Mouse (Mus musculus) liver, embryonic 15.5 days (tissue): ENCODE measurements around the gene Htt. TPM values are rescaled to one million over a fixed set of nuclear protein-coding genes. Genes with fewer than 3 reads are reported as not detected.
"Not testable (repeated sequence)": the region's sequence is repeated elsewhere in the genome, so short reads cannot be mapped to it uniquely, and the experiment has no call there.

Experiments
- ATAC-seq: fragments of 200-750 bp; cut with Nextera tagmentation; 2 replicates; pipeline ENCODE4 v1.8.0; 2017; ENCODE audit warnings: moderate number of reproducible peaks, mild to moderate bottlenecking, moderate library complexity; ENCODE audit not compliant: insufficient read depth
- H3K27ac ChIP-seq: fragments of 300-500 bp; sonication (generic); replicated peaks from 2 replicates; pipeline ENCODE4 v1.5.1; 2015; ENCODE audit warnings: mild to moderate bottlenecking, inconsistent platforms
- H3K27me3 ChIP-seq: fragments of 300-500 bp; sonication (generic); 2 replicates; pipeline ENCODE4 v1.6.1; 2015; ENCODE audit warnings: mild to moderate bottlenecking, inconsistent platforms
- H3K36me3 ChIP-seq: fragments of 300-500 bp; sonication (generic); replicated peaks from 2 replicates; pipeline ENCODE4 v1.6.1; 2015; ENCODE audit warnings: moderate library complexity, mild to moderate bottlenecking, inconsistent platforms
- H3K4me1 ChIP-seq: fragments of 300-500 bp; sonication (generic); replicated peaks from 2 replicates; pipeline ENCODE4 v1.6.1; 2015; ENCODE audit warnings: inconsistent platforms
- H3K4me2 ChIP-seq: fragments of 300-500 bp; sonication (generic); 2 replicates; pipeline ENCODE4 v1.6.1; 2015; ENCODE audit warnings: moderate library complexity, mild to moderate bottlenecking, inconsistent platforms
- H3K4me3 ChIP-seq: fragments of 300-500 bp; sonication (generic); replicated peaks from 2 replicates; pipeline ENCODE4 v1.5.1; 2015; ENCODE audit warnings: mild to moderate bottlenecking, inconsistent platforms
- H3K9ac ChIP-seq: fragments of 300-500 bp; sonication (generic); 2 replicates; pipeline ENCODE4 v1.6.1; 2015; ENCODE audit warnings: moderate library complexity, mild to moderate bottlenecking, inconsistent platforms
- H3K9me3 ChIP-seq: fragments of 300-500 bp; sonication (generic); replicated peaks from 2 replicates; pipeline ENCODE4 v1.6.1; 2016; ENCODE audit warnings: inconsistent platforms
- WGBS: fragments of 180-500 bp; shearing (Covaris S2); methylation state at CpG from one replicate; pipeline ENCODE4 v1.1.7; 2015; ENCODE audit warnings: mixed read lengths; ENCODE audit not compliant: insufficient replicate concordance; 5-methylcytosine and 5-hydroxymethylcytosine counted together
- polyA plus RNA-seq: library from polyadenylated mRNA; unstranded; fragments of >200 nt; fragmentation: Nextera tagmentation; extraction: Ambion mirVana; gene quantifications from 2 replicates; pipeline ENCODE4 v1.2.1, GENCODE M21; 2015

The Htt gene
- polyA plus RNA-seq, 1 experiment from 2014 or later, result 4.8 TPM

DNA sequence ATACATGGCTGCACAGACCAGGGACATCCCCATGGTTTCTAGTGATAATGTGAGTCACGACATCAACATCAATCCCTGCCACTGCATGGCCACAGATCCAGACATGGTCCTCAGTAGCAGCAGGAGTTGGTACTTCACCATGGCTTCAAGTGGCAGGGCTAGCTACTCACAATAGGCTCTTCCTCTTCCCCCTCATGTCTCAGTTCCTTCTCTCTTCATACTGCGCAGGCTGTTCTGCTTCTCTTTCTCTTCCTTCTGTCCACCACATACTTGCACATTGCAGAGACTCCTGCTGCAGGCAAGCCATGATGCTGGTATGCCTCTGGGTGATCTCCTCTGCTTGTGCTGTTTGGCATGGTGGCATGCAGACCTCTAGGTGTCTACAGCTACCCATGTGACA lies 11.9 kb downstream of the Htt start:
- peaks cover 7% of the 10 kb centered on the region for H3K4me1 ChIP-seq
- no peaks in the 10 kb centered on the region for H3K36me3 ChIP-seq
- no peaks in the 10 kb centered on the region for H3K27me3 ChIP-seq
- no peak overlapping the region for H3K4me2 ChIP-seq
- no peak overlapping the region for H3K4me3 ChIP-seq
- no peak overlapping the region for H3K27ac ChIP-seq
- no peak overlapping the region for H3K9ac ChIP-seq
- no peaks in the 10 kb centered on the region for H3K9me3 ChIP-seq
- ATAC-seq, result no peak
- 62% methylated on average over 2 of the region's 2 CpGs for WGBS

DNA sequence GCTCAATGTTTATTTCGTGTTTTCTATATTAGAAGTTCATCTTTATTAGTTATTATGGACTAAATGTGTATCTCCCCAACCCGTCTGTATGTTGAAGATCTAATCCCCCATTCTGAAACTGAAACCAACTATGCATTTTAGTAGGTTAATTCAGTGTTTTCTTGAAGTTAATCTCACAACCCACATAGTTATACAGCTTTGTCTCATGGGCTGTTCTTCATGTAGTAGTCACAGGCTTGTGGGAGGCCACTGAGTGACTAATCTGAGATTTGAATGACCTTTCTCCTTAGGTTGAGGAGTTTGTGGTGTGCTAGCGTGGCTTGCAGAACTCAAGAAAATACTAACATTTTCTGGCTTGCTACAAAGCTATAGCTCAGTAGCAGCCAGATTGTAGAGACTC lies 23.5 kb downstream of the Htt start:
- H3K36me3 ChIP-seq, result peaks cover 30% of the 10 kb centered on the region
- H3K27me3 ChIP-seq, result no peaks in the 10 kb centered on the region
- no peak overlapping the region for H3K4me3 ChIP-seq
- no peak for ATAC-seq
- 62% methylated on average over 3 of the region's 3 CpGs for WGBS
- no peaks in the 10 kb centered on the region for H3K9me3 ChIP-seq
- no peak overlapping the region for H3K4me2 ChIP-seq
- H3K9ac ChIP-seq, result no peak overlapping the region
- H3K27ac ChIP-seq, result no peak overlapping the region
- H3K4me1 ChIP-seq, result no peaks in the 10 kb centered on the region; the same call in 1 of the 2 replicates

DNA sequence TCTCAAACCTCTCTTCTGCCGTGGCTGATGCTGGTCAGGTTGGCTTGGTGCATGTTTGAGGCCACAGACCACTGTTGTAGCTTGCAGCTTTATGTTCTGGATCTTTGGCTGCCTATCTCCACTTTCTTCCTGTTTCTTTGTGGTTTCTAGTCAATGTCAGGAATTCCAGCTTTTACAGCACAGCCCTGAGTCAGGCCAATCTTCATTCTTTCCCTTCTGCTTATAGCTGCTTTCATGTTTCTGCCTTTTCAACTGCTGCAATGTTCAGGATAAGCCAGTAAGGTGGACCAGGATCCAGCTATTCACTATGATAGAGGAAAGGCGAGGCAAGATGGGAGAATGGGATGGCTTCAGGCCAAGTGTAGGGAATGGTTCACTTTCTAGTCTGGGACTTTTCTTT lies 29.6 kb downstream of the Htt start:
- ATAC-seq, result no peak
- H3K4me2 ChIP-seq, result no peak overlapping the region
- no peak overlapping the region for H3K9ac ChIP-seq
- no peak overlapping the region for H3K27ac ChIP-seq
- no peaks in the 10 kb centered on the region; the same call in 1 of the 2 replicates for H3K4me1 ChIP-seq
- H3K27me3 ChIP-seq, result no peaks in the 10 kb centered on the region
- WGBS, result 56% methylated on average over 2 of the region's 2 CpGs
- H3K9me3 ChIP-seq, result no peaks in the 10 kb centered on the region
- H3K36me3 ChIP-seq, result peaks cover 50% of the 10 kb centered on the region
- no peak overlapping the region for H3K4me3 ChIP-seq

DNA sequence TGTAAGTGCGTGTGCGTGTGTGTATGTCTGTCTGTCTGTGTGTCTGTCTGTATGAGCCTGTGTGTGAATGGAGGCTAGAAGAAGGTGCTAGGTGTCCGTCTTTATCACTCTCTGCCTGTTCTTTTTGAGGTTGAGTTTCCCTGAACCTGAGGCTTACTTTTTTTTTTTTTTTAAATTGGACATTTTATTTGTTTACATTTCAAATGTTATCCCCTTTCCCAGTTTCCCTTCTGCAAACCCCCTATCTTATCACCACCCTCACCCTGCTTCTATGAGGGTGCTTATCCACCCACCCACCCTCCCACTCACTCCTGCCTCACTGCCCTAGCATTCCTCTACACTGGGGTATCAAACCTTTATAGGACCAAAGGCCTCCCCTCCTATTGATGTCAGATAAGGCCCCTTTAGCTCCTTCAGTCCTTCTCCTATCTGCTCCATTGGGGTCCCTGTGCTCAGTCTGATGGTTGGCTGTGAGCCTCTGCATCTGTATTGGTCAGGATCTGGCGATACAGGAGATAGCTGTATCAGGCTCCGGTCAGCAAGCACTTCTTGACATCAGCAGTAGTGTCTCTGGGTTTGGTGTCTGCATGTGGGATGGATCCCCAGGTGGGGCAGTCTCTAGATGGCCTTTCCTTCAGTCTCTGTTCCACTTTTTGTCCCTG lies 38.9 kb downstream of the Htt start:
- Histone ChIP-seq H3K27ac (peak overlapping the region; percentile 67), H3K4me2 (no peak overlapping the region; the same call in 1 of the 2 replicates), H3K9me3 (no peaks in the 10 kb centered on the region), H3K36me3 (peaks cover 72% of the 10 kb centered on the region), H3K4me1 (peaks cover 12% of the 10 kb centered on the region), H3K27me3 (no peaks in the 10 kb centered on the region), H3K9ac (no peak overlapping the region), H3K4me3 (no peak overlapping the region)
- 39% methylated on average over 5 of the region's 5 CpGs for WGBS
- peak; percentile 92 for ATAC-seq

DNA sequence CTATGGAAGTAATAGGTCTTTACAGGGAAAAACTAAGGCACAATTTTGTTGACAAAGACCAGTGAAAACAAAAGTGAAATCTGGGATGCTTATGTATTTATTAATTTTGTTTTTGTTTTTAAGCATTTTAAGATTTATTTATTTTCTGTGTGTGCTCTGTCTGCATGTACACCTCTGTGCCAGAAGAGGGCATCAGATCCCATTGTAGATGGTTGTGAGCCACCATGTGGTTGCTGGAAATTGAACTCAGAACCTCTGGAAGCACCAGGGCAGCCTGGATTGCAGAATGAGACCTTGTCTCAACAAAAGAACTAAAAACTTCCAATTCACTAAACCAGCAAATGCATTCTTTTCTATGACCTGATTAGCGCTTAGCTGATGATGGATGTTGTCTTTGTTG lies 44.5 kb downstream of the Htt start:
- 88% methylated on average over 1 of the region's 1 CpGs for WGBS
- Histone ChIP-seq H3K27ac (no peak overlapping the region), H3K4me3 (no peak overlapping the region), H3K4me1 (peaks cover 1% of the 10 kb centered on the region; the same call in 1 of the 2 replicates), H3K9ac (no peak overlapping the region), H3K9me3 (no peaks in the 10 kb centered on the region), H3K27me3 (no peaks in the 10 kb centered on the region), H3K36me3 (peaks cover 60% of the 10 kb centered on the region), H3K4me2 (no peak overlapping the region)
- no peak for ATAC-seq

DNA sequence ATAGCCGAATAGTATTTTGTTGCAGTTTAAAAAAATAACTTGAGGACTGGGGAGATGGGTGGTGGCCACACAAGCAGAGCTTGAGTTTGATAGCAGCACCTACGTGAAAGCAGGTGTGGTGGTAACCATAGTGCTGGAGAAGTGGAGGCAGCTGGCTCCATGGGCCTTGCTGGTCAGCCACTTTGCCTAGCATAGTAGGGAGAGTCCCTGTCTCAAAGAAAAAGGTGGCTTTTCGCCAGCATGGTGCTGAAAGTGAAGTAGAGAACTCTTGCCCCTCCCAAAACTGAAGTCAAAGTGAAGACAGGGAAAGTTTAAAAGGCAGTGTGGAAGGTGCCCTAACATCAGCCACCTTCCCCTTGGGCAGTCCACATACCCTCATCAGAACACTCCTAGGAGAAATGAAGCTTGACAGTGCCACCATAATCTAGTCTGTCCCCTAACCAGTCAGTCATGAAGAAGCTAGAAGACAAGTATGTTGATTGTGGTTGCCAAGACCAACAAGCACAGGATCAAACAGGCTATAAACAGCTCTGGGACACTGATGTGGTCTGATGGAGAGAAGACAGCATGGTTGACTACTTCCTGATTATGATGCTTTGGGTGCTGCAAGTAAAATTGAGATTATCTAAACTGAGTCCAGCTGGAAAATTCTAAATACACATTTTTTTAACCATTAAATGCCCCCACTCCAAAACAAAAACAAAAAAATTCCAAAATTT lies 61.0 kb downstream of the Htt start:
- H3K27ac ChIP-seq, result no peak overlapping the region
- no peak overlapping the region for H3K9ac ChIP-seq
- H3K4me3 ChIP-seq, result no peak overlapping the region
- no peak overlapping the region for H3K4me2 ChIP-seq
- H3K27me3 ChIP-seq, result no peaks in the 10 kb centered on the region
- peaks cover 64% of the 10 kb centered on the region for H3K36me3 ChIP-seq
- WGBS, result 84% methylated on average over 3 of the region's 3 CpGs
- ATAC-seq, result no peak
- H3K9me3 ChIP-seq, result no peaks in the 10 kb centered on the region
- no peaks in the 10 kb centered on the region for H3K4me1 ChIP-seq

DNA sequence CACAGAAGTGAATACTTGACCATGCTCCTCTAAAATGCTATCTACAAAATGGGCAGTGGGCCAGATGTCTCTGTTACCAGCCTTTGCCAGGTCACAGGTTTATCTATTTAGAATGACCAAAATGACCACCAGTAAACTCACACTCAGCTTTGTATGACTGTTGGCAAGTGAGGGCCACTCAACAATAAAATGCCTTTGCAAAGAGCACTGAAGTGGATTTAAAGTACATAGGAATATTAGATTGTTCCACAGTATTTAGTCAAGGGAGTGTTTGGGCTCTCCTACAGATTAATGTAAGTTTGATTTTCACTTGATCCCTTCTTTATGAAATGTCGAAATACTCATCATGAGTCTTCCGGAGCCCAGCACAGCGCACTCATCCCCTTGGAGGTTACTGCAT lies 92.5 kb downstream of the Htt start:
- Histone ChIP-seq H3K27me3 (no peaks in the 10 kb centered on the region), H3K9me3 (no peaks in the 10 kb centered on the region), H3K4me2 (no peak overlapping the region), H3K9ac (no peak overlapping the region), H3K4me3 (no peak overlapping the region), H3K4me1 (no peaks in the 10 kb centered on the region), H3K36me3 (peaks cover 52% of the 10 kb centered on the region), H3K27ac (no peak overlapping the region)
- 88% methylated on average over 3 of the region's 3 CpGs for WGBS
- ATAC-seq, result no peak

DNA sequence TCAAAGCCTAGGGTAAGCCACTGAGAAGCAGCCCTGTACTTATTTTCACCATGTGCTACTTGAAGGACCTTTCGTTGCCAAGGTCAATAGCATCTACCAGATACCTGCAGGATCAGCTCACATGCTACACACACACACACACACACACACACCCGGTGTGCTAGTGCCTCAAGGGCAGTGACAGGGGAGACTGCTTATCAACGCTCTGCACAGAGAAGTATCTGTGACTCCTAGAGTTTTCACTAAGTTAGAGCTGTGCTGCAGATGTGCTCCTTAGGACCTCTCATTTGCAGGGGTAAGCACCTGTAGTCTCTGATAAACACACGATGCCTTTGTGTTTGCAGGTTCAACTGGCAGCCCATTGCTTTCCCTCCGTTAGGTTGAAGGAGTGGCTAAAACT lies 103.8 kb downstream of the Htt start:
- Histone ChIP-seq H3K9ac (no peak overlapping the region), H3K9me3 (no peaks in the 10 kb centered on the region), H3K27me3 (no peaks in the 10 kb centered on the region), H3K27ac (peak overlapping the region; percentile 33; the same call in 1 of the 2 replicates), H3K4me2 (no peak overlapping the region), H3K4me3 (no peak overlapping the region), H3K4me1 (peaks cover 15% of the 10 kb centered on the region), H3K36me3 (peaks cover 70% of the 10 kb centered on the region)
- 31% methylated on average over 5 of the region's 5 CpGs for whole genome bisulfite sequencing
- peak; percentile 91 for ATAC-seq

DNA sequence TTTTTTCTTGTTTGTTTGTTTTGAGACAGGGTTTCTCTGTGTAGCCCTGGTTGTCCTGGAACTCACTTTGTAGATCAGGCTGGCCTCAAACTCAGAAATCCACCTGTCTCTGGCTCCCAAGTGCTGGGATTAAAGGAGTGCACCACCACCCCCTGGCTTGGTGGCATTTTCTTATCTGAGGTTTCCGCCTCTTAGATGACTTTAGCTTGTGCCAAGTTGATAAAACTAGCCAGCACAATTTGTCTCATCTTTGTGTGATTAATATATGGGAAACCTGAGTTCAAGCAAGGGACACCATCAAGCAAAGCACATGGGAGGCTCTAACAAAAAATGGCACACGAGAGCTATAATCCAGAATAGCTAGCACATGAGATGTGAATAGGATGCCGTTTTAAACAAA lies 118.8 kb downstream of the Htt start:
- not testable (repeated sequence) for H3K27me3 ChIP-seq, H3K9ac ChIP-seq, H3K4me3 ChIP-seq, H3K9me3 ChIP-seq
- peak; percentile 44 for ATAC-seq
- Histone ChIP-seq H3K36me3 (peaks cover 79% of the 10 kb centered on the region), H3K4me2 (peak overlapping the region; percentile 31; the same call in 1 of the 2 replicates), H3K27ac (peak overlapping the region; percentile 87), H3K4me1 (peaks cover 36% of the 10 kb centered on the region)
- WGBS, result 41% methylated on average over 3 of the region's 3 CpGs

DNA sequence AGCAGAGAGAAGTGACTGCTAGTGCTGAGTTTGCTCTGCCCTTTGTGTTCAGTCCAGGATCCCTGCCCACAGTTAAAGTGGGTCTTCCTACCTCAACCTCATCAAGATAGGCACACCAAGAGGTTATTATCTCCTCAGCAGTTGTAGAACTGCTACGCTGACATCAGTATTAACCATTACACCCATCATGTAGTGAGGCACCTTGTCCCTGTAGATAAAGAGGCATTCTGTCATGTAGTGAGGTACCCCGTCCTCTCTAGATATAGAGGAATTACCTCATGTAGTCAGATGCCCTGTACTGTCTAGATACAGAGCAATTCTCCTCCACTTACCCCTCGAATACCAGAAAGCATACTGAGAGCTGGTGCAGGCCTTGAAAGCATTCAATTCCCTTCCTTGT lies 119.5 kb downstream of the Htt start:
- Histone ChIP-seq H3K4me3 (no peak overlapping the region), H3K9ac (peak overlapping the region; percentile 16; the same call in 1 of the 2 replicates), H3K9me3 (no peaks in the 10 kb centered on the region), H3K27me3 (no peaks in the 10 kb centered on the region), H3K4me2 (peak overlapping the region; percentile 31), H3K36me3 (peaks cover 74% of the 10 kb centered on the region), H3K27ac (peak overlapping the region; percentile 87), H3K4me1 (peaks cover 36% of the 10 kb centered on the region)
- peak; percentile 99 for ATAC-seq
- WGBS, result 13% methylated on average over 3 of the region's 3 CpGs

DNA sequence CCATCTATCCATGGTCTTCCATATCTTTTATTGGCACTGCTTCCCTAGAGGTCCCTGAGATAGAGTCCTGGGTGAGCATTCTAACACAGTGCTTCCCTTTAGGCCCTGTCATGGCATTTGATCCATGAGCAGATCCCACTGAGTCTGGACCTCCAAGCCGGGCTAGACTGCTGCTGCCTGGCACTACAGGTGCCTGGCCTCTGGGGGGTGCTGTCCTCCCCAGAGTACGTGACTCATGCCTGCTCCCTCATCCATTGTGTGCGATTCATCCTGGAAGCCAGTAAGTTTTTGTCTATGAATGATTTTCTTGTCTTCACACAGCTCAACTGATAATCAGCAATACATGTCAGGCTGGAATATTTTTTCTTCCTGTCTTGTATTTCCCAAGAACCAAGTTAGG lies 123.7 kb downstream of the Htt start:
- no peaks in the 10 kb centered on the region for H3K9me3 ChIP-seq
- no peak overlapping the region for H3K4me3 ChIP-seq
- no peak overlapping the region for H3K4me2 ChIP-seq
- WGBS, result 79% methylated on average over 3 of the region's 3 CpGs
- H3K9ac ChIP-seq, result no peak overlapping the region
- H3K27ac ChIP-seq, result no peak overlapping the region
- no peak for ATAC-seq
- H3K27me3 ChIP-seq, result no peaks in the 10 kb centered on the region
- peaks cover 78% of the 10 kb centered on the region for H3K36me3 ChIP-seq
- peaks cover 27% of the 10 kb centered on the region for H3K4me1 ChIP-seq
